Mouse (Mus musculus) hindbrain, embryonic 12.5 days (tissue): ENCODE results near the gene Agrp. TPM values are rescaled to one million over a fixed set of nuclear protein-coding genes. Genes with fewer than 3 reads are reported as not detected.
"Not testable (repeated sequence)": the region's sequence is repeated elsewhere in the genome, so short reads cannot be mapped to it uniquely, and the experiment has no call there.

ENCODE experiments used
- ATAC-seq: fragments of 200-750 bp; cut with Nextera tagmentation; 2 replicates; pipeline ENCODE4 v1.8.0; 2017; ENCODE audit warnings: moderate TSS enrichment; ENCODE audit not compliant: low FRiP score
- H3K27ac ChIP-seq: fragments of 300-500 bp; sonication (generic); 2 replicates; pipeline ENCODE4 v1.5.1; 2016; ENCODE audit warnings: mild to moderate bottlenecking
- H3K27me3 ChIP-seq: fragments of 300-500 bp; sonication (generic); 2 replicates; pipeline ENCODE4 v1.6.1; 2016; ENCODE audit warnings: mild to moderate bottlenecking
- H3K36me3 ChIP-seq: fragments of 300-500 bp; sonication (generic); 2 replicates; pipeline ENCODE4 v1.6.1; 2016; ENCODE audit warnings: mild to moderate bottlenecking
- H3K4me1 ChIP-seq: fragments of 300-500 bp; sonication (generic); 2 replicates; pipeline ENCODE4 v1.6.1; 2016
- H3K4me2 ChIP-seq: fragments of 300-500 bp; sonication (generic); replicated peaks from 2 replicates; pipeline ENCODE4 v1.6.1; 2016; ENCODE audit warnings: mild to moderate bottlenecking
- H3K4me3 ChIP-seq: fragments of 300-500 bp; sonication (generic); 2 replicates; pipeline ENCODE4 v1.5.1; 2016; ENCODE audit warnings: mild to moderate bottlenecking
- H3K9ac ChIP-seq: fragments of 300-500 bp; sonication (generic); 2 replicates; pipeline ENCODE4 v1.6.1; 2016; ENCODE audit warnings: mild to moderate bottlenecking, moderate library complexity
- H3K9me3 ChIP-seq: fragments of 300-500 bp; sonication (generic); replicated peaks from 2 replicates; pipeline ENCODE4 v1.6.1; 2016; ENCODE audit warnings: mild to moderate bottlenecking
- WGBS: fragments of 180-500 bp; shearing (Covaris S2); methylation state at CpG from one replicate; pipeline ENCODE4 v1.1.7; 2016; 5-methylcytosine and 5-hydroxymethylcytosine counted together
- polyA plus RNA-seq: library from polyadenylated mRNA; unstranded; fragments of >200 nt; fragmentation: Nextera tagmentation; extraction: Ambion mirVana; gene quantifications from 2 replicates; pipeline ENCODE4 v1.2.1, GENCODE M21; 2016

The Agrp gene
- polyA plus RNA-seq, 1 experiment from 2014 or later = 1.3 TPM

DNA sequence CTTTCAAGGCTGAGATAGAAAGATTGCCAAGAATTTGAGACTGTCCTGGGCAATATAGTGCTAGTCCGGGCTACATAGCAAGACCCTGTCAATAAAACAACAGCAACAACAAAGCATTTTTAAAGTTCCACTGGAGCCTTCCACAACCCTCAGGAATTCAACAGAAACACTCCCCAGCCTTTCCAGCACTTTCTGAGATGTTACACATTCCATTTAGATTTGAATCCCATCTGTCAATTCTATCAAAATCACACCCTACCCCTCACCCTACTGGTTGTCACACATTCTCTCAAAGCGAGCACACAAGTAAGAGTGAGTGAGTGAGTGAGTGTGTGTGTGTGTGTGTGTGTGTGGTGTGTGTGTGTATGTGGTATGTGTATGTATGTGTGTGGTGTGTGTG, 44.8 kb downstream of the Agrp start:
- no peaks in the 10 kb centered on the region for H3K9me3 ChIP-seq
- no peak overlapping the region for H3K4me2 ChIP-seq
- H3K9ac ChIP-seq = no peak overlapping the region; the same call in 1 of the 2 replicates
- 80% methylated on average over 2 of the region's 2 CpGs for WGBS
- H3K27me3 ChIP-seq = 0 out of 2 replicates have a peak, but pooled peaks cover 3% of the 10 kb centered on the region
- no peak for ATAC-seq
- no peaks in the 10 kb centered on the region for H3K36me3 ChIP-seq
- H3K4me1 ChIP-seq = peaks cover 11% of the 10 kb centered on the region; the same call in 1 of the 2 replicates
- H3K27ac ChIP-seq = no peak overlapping the region
- H3K4me3 ChIP-seq = no peak overlapping the region

DNA sequence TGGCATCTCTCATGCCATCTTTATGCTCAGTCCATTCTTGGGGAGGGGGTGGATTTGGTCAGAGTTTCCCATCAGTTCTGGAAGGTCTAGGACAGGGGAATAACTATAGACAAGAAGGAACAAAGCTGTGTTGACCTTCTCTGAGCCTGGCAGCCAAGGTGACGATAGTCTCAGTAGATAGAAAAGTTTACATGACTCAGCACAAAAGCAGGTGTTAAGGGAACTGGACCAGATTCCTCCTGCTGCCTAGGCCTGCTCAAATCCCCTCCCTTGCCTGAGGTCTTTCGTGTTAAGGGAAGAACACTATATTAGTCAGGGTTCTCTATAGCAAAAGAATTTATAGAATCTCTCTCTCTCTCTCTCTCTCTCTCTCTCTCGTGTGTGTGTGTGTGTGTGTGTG, 57.5 kb downstream of the Agrp start:
- Histone ChIP-seq H3K9me3 (no peaks in the 10 kb centered on the region), H3K4me1 (no peaks in the 10 kb centered on the region), H3K4me2 (no peak overlapping the region), H3K9ac (no peak overlapping the region), H3K27ac (no peak overlapping the region), H3K27me3 (no peaks in the 10 kb centered on the region), H3K36me3 (no peaks in the 10 kb centered on the region), H3K4me3 (no peak overlapping the region)
- WGBS = 85% methylated on average over 3 of the region's 3 CpGs
- ATAC-seq = no peak

DNA sequence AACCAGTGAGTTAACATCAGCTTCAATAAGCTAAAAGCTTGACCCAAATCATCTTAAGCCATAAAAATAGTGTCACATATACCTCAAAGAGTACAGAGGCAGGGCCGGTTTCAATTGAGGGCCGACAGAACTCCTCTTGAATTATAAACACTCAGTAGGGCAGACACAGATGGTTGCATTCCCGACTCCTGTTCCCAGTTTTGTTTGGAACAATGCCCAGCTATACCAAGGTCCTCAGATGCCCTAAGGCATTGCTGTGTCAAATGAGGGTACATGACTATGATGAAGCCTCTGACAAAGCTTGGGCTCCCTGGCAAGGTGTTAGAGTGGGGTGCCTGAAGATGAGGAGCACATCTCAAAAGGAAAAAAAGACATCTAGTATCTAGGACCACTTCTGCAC, 61.7 kb downstream of the Agrp start:
- H3K4me2 ChIP-seq = no peak overlapping the region
- WGBS = 72% methylated on average over 3 of the region's 3 CpGs
- ATAC-seq = no peak

DNA sequence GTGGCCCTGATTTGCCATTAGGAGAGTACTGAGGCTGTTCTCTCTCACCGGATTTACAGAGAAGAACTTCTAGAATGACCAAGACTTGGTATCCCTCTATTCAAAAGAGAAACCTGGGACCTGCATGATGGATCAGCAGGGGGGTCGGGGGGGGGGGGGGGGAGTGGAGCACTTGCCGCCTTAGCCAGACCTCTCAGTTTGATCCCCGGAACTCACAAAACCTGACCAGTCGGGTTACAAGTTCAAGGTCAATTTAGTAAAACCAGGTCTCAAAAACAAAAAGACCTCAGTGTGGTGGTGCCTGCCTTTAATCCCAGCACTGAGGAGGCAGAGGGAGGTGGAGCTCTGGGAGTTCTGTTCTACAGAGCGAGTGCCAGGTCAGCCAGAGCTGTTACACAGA, 62.5 kb downstream of the Agrp start:
- Histone ChIP-seq H3K4me2 (no peak overlapping the region), H3K27me3 (no peaks in the 10 kb centered on the region), H3K9ac (no peak overlapping the region), H3K36me3 (no peaks in the 10 kb centered on the region), H3K27ac (no peak overlapping the region), H3K4me1 (no peaks in the 10 kb centered on the region), H3K9me3 (no peaks in the 10 kb centered on the region), H3K4me3 (no peak overlapping the region)
- no peak for ATAC-seq
- 31% methylated on average over 6 of the region's 6 CpGs for WGBS

More for the DNA sequence above, 61.7 kb downstream of the Agrp start:
- Histone ChIP-seq H3K4me1 (no peaks in the 10 kb centered on the region), H3K4me3 (no peak overlapping the region), H3K36me3 (no peaks in the 10 kb centered on the region), H3K9ac (no peak overlapping the region), H3K27me3 (no peaks in the 10 kb centered on the region), H3K27ac (no peak overlapping the region), H3K9me3 (no peaks in the 10 kb centered on the region)

DNA sequence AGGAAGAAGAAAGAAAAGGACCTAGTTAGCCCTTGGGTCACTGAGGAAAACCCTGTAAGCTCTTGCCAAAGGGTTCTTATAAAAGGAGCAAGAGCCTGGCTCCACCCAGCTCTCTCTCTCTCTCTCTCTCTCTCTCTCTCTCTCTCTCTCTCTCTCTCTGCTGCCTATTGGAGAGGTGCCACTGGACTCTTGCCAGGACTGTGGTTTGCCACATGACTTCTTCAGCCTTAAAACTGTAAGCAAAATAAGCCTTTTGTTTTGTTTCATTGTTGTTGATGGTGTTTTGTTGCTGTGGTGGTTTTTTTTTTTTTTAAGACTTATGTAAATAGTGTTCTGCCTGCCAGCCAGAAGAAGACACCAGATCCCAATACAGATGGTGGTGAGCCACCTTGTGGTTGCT, 63.8 kb downstream of the Agrp start:
- no peaks in the 10 kb centered on the region for H3K27me3 ChIP-seq
- no peak overlapping the region for H3K4me2 ChIP-seq
- no peak overlapping the region for H3K4me3 ChIP-seq
- no peak overlapping the region for H3K9ac ChIP-seq
- H3K9me3 ChIP-seq = no peaks in the 10 kb centered on the region
- no peaks in the 10 kb centered on the region for H3K4me1 ChIP-seq
- ATAC-seq = no peak
- no peak overlapping the region for H3K27ac ChIP-seq
- H3K36me3 ChIP-seq = no peaks in the 10 kb centered on the region

DNA sequence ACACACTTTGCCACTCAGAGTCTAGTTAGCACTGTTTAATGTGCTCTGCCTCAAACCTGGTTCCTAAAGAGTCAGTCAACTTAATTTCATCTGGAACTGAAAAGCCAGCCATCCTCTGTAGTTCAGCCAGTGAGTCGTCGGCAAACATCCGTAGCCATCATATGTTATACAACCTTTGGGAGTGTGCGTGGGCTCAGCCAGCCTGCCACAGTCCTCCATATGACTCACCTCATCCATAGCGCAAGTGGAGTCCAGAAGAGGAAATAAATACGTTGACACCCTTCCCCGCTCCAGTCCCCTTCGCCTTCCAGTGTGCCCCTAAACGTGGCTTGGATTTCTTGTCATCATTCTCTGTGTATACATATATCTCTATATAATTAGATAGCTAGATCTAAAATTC, 65.4 kb downstream of the Agrp start:
- WGBS = 88% methylated on average over 9 of the region's 9 CpGs
- Histone ChIP-seq H3K4me1 (peaks cover 6% of the 10 kb centered on the region), H3K4me2 (no peak overlapping the region), H3K27ac (no peak overlapping the region), H3K27me3 (no peaks in the 10 kb centered on the region; the same call in 1 of the 2 replicates), H3K4me3 (no peak overlapping the region), H3K36me3 (no peaks in the 10 kb centered on the region), H3K9me3 (no peaks in the 10 kb centered on the region), H3K9ac (no peak overlapping the region)
- ATAC-seq = no peak

DNA sequence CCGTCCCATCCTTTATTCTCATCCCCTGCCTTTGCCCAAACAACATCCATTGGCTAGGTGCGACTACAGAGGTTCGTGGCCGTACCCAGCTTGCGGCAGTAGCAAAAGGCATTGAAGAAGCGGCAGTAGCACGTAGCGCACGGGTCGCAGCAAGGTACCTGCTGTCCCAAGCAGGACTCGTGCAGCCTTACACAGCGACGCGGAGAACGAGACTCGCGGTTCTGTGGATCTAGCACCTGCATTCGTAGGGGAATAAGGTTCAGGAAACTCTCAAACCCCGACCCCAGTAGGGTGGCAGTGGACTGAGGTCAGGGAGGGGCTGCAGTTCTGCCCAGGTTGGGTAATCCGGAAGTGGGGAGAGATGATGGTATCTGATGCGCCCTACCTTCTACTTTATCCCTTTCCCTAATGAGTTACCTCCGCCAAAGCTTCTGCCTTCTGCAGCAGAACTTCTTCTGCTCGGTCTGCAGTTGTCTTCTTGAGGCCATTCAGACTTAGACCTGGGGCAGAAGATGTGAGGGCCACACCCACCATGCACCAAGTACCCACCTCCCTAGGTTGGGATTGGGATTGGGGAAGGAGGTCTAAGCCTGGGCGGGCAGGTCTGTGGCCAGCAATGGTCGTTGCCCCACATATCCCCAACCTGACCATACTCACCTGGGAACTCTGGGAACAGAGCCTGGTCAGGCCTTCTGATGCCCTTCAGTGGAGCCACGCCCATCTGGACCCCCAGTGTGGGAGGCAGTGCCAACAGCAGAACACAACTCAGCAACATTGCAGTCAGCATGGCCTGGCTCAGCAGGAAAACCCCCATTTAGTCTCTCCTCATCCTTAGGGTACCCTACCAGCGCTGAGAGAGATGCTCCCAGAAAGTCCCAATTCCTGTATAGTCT, 70.2 kb downstream of the Agrp start:
- WGBS = 27% methylated on average over 27 of the region's 27 CpGs
- peak overlapping the region; percentile 76 for H3K4me3 ChIP-seq
- peak; percentile 12; the same call in 1 of the 2 replicates for ATAC-seq
- no peaks in the 10 kb centered on the region; the same call in 1 of the 2 replicates for H3K27me3 ChIP-seq
- no peaks in the 10 kb centered on the region for H3K36me3 ChIP-seq
- H3K4me1 ChIP-seq = peaks cover 27% of the 10 kb centered on the region
- peak overlapping the region; percentile 40 for H3K27ac ChIP-seq
- H3K9ac ChIP-seq = peak overlapping the region; percentile 60
- H3K9me3 ChIP-seq = no peaks in the 10 kb centered on the region
- H3K4me2 ChIP-seq = peak overlapping the region; percentile 80

DNA sequence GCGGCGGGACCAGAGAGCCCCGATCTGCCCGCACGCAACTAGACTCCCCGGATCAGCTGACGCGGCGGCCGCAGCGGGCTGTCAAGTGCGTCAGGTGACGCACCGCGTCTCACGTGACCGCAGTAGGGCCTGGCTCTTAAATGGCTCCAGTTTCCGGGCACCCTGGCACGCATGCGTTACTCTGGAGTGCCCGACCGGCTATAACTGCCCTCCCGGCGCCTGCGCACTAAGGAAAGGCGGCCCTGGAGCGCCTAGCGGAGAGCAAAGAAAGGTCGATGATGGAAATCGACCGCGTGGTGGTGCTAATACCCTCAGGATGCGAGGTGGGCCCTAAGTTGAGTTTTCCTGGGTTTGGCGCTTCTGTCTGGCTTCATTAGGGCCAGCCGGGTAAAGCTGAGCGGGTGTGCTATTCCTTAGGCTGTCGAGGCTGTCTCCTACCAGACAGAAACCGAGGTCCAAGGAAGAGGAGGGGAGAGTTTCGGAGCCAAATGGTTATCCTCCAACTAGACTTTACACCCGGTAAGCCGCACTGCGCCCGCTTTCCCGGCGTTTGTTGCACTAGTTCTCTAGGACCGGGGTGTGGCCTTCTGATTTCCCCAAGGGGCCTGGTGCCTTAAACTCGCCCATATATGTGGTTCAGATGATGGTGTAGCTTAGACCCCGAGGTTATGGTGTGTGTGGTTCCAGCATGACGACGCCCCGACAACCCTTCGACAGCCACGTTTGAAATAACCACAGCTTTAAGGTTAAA, 71.1 kb downstream of the Agrp start, which contains the start of gene Atp6v0d1:
Gene Atp6v0d1 (minus strand): TSS at position 96 of the 751 bp plus-strand sequence.
- Histone ChIP-seq H3K4me2 (peak within 1 kb of the TSS; percentile 80), H3K27ac (peak within 1 kb of the TSS; percentile 85), H3K27me3 (no peaks in the 10 kb centered on the region; the same call in 1 of the 2 replicates), H3K36me3 (no peaks in the 10 kb centered on the region), H3K4me1 (peaks cover 27% of the 10 kb centered on the region), H3K4me3 (peak within 1 kb of the TSS; percentile 76), H3K9ac (peak within 1 kb of the TSS; percentile 84), H3K9me3 (no peaks in the 10 kb centered on the region)
- peak; percentile 99 for ATAC-seq
- 3% methylated on average over 53 of the region's 53 CpGs for WGBS

DNA sequence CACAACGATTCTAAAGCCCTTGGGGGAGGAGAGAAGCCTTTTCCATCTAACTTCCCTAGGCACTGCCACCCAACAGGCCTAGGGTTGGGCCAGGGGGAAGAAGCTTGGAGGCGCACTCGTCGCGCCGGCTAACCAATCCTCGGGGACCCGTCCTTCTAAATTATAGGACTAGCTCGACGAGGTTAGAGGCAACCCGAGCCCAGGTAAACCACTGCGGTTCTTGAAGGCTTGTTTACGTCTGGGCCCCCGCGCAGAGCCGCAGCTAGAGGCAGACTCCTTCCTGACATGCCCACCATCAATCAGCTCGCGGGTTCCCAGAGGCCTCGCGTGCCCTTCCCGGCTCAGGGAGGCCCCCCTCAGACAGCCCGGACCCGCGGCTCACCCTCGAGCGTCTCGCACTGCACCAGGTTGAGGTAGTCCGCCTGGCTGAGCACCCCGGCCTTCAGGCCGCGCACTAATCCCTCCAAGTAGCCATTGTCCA, 71.8 kb downstream of the Agrp start:
- Histone ChIP-seq H3K9me3 (no peaks in the 10 kb centered on the region), H3K36me3 (no peaks in the 10 kb centered on the region), H3K4me1 (peaks cover 27% of the 10 kb centered on the region), H3K4me2 (peak overlapping the region; percentile 80), H3K27ac (peak overlapping the region; percentile 85), H3K9ac (peak overlapping the region; percentile 84), H3K27me3 (no peaks in the 10 kb centered on the region; the same call in 1 of the 2 replicates), H3K4me3 (peak overlapping the region; percentile 76)
- under 1% methylated on average over 31 of the region's 31 CpGs for WGBS
- ATAC-seq = peak; percentile 84

DNA sequence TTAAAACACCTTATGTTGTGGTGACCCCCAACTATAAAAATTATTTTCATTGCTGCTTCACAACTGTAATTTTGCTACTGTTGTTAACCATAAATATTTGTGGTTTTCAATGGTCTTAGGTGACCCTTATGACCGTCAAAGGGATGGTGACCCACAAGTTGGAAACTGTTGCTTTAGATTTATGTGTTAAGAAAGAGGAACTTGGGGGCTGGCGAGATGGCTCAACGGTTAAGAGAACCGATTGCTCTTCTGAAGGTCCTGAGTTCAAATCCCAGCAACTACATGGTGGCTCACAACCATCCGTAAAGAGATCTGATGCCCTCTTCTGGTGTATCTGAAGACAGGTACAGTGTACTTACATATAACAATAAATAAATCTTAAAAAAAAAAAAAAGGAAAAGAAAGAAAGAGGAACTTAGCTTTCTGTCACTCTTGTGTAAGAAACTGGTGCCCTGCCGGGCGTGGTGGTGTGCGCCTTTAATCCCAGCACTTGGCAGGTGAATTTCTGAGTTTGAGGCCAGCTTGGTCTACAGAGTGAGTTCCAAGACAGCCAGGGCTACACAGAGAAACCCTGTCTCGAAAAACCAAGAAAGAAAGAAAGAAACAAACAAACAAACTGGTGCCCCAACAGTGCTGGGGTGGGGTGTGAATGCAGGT, 72.5 kb downstream of the Agrp start:
- H3K9ac ChIP-seq = peak overlapping the region; percentile 84
- H3K4me2 ChIP-seq = peak overlapping the region; percentile 80
- WGBS = 85% methylated on average over 9 of the region's 9 CpGs
- H3K9me3 ChIP-seq, H3K27ac ChIP-seq, ATAC-seq, H3K27me3 ChIP-seq, H3K36me3 ChIP-seq: not testable (repeated sequence)
- peaks cover 27% of the 10 kb centered on the region for H3K4me1 ChIP-seq
- H3K4me3 ChIP-seq = peak overlapping the region; percentile 76

DNA sequence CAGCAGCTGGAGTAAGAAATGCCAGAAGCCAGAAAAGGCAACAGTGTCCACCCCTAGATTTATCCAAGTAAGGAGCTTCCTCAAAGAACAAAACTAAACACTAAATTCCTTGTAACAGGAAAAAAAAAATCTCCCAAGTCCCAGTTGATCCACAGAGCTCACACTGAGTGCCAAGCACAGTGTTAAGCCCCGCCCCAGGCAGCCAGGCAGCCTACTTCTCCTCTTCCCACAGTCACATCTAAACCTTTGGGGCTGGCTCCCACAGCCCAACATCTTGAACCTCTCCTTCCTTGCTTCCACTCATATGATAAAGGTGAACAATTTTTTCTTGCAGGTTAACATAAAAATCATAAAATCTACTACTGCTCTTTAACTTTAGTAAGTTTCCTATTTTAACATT, 73.3 kb downstream of the Agrp start:
- WGBS = 91% methylated on average over 1 of the region's 1 CpGs
- H3K9ac ChIP-seq = no peak overlapping the region
- no peak overlapping the region for H3K27ac ChIP-seq
- H3K9me3 ChIP-seq = no peaks in the 10 kb centered on the region
- peaks cover 27% of the 10 kb centered on the region for H3K4me1 ChIP-seq
- H3K36me3 ChIP-seq = 0 out of 2 replicates have a peak, but pooled peaks cover 5% of the 10 kb centered on the region
- ATAC-seq = no peak
- H3K27me3 ChIP-seq = no peaks in the 10 kb centered on the region; the same call in 1 of the 2 replicates
- no peak overlapping the region for H3K4me3 ChIP-seq
- H3K4me2 ChIP-seq = no peak overlapping the region

DNA sequence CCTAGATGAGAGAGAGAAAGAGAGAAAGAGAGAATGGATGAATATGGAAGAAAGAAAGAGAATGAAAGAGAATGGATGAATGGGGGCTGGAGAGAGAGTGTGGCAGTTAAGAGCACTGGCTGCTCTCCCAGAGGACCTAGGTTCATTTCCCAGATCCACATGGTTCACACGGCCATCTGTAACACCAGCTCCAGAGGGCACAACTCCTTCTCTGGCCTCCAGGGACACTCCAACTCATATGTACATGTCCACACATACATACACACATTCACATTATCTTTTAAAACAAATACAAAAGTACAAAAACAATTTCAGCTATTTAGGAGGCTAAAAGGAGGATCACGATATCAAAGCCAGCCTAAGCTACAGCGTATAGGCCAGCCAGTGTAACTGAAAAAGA, 74.3 kb downstream of the Agrp start:
- no peak overlapping the region for H3K4me3 ChIP-seq
- H3K27me3 ChIP-seq = no peaks in the 10 kb centered on the region; the same call in 1 of the 2 replicates
- no peak overlapping the region for H3K4me2 ChIP-seq
- H3K9me3 ChIP-seq = no peaks in the 10 kb centered on the region
- no peak overlapping the region for H3K9ac ChIP-seq
- H3K4me1 ChIP-seq = peaks cover 27% of the 10 kb centered on the region
- peaks cover 10% of the 10 kb centered on the region; the same call in 1 of the 2 replicates for H3K36me3 ChIP-seq
- no peak for ATAC-seq
- WGBS = 87% methylated on average over 3 of the region's 3 CpGs
- no peak overlapping the region for H3K27ac ChIP-seq
